Mouse (Mus musculus) right cerebral cortex, postnatal 4 days (tissue): ENCODE data around the gene B4galnt3.

ENCODE experiments used
- DNase-seq: peaks from one replicate; pipeline ENCODE4 v3.0.0-alpha.2; 2022

Gene B4galnt3

DNA sequence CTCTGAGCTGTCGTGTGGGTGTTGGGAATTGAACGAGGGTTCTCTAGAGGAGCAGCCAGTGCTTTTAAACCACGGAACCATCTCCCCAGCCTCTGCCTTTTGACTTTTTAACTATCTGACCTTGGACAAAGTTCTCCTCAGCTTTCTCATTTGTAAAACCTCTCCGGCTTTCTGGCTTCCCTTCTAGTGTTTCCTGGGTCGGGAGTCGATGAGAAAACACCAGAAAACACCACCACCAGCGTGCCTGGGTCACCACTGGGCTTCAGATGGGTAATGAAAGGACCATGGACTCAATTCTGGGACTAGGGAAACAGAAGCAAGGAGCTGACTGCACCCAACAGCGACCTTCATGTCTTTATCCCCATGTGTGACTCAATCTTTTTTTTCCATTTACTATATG, 20.2 kb downstream of the B4galnt3 start:
- DNase-seq = no peak

DNA sequence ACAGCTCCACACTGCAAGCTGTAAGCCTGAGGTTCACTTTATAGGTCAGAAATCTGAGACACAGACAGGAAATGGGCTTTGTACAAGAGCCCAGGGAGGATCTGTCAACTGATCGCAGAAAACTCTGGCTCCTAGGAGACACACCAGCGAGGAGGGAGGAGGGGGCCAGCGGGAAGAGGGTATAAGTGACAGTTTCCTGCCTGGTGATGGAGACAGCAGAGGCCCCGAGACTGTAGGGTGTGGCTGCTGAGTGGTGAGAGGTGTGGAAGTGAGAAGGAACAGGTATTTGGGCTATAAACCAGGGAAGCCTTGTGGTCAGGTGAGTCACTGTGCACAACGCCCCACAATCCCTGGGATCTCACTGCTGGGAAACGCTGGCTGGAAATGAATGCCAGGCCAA, 30.2 kb downstream of the B4galnt3 start:
- DNase-seq = no peak

DNA sequence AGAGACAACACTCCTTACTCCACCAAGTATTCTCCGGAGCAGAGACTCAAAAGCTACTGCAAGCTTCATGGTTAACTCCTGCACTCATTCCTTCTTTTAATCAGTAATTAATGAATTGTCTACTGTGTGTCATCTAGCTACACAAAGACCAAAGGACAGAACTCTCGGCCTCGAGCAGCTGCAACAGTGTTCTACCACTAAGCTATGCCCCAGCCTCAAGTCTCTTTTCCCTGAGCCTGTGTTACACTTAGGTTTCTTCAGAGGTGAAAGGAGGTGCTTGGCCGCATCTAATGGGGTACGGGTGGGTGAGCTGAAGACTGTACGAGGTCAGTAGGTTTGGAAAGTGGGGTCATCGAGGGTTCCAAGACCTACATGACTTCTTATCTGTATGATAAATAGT, 30.8 kb downstream of the B4galnt3 start:
- no peak for DNase-seq

DNA sequence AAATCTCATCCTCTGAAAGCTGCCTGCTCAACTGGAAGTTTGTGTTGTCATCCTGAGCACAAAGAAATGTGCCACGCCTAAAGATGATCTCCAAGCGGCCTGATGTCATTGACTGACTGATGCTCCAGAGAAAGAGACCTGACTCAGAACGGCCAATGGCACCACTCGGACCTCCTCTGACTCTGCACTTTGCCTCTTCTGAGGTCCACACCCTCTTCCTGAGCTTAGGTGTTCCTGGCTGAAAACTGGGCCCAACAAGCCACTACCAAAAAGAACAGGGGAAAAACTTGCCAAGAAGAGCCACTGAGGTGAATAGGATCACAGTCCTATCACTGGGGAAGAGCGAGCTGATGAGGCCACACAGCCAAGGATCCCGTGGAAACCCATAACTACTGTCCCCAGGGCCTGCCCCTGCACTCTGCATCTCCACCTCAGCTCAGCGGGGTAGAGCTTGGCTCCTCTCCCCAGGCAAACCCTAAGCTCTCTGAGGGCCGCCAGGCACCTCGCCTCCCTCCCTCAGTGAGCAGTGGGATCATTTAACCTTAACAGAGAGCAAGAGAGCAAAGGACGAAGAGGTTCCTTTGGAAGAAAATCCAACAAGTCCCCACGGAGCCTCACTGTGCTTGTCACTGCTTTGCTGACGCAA, 31.4 kb downstream of the B4galnt3 start:
- DNase-seq = no peak

DNA sequence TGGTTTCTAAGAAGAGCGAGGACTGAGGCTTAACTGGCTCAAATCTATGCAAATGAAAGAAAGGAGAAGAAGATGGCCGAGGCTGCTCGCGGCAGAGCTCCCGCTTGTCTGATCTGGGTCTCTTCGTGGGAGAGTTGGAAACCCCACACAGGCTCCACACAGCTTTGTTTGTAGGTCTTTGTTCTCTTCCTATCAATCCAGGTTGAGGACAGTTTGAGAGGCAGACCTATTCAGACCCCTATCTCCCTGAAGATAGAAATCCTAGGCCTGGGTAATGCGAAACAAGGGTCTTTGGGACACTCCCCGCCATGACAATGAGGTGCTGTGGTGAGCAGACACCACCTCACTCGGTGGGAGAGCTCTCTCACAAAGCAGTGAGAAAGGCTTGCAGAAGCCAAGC, 34.9 kb downstream of the B4galnt3 start:
- no peak for DNase-seq

DNA sequence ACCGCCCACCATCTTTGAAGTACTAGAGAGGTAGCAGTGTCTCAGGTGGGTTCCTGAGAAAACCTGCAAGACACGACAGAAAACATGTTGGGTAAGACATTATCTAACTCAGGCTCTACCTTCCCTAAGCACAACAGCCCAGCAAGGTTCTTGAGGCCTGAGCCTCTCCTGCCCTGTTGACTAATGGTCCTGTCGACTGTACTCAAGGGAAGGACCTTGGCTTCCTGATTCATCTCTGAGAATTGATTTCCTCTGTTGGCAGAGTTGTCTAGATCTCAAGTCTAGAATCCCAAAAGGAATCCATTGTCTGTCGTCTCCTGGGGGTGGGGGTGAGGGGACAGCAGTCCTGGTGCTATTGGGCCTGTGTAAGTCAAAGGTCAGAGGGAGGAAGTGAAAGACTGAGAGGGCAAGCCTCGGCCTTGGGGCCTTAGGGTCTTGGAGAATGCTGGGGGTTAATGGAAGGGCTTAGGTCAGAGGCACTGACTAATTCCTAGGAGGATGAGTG, 37.9 kb downstream of the B4galnt3 start:
- DNase-seq = no peak

DNA sequence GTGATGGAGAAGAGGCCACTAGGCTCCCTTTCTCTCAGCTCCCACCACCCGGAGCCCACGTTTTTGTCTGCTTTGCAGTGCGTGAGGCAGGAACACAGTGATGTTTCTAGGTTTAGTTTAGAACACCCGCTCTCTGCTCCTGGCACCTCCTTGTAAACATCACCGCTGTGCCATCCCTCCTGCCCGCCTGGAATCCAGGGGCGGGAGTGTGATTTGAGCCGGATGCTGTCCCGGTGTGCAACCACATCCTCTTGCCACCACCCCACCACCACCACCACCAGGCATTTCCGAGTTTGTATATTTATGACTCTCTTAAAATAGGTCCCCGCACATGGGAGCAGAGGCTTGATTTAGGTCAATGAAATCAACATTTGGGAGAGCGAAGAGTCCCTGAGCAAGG, 38.7 kb downstream of the B4galnt3 start:
- DNase-seq = no peak

DNA sequence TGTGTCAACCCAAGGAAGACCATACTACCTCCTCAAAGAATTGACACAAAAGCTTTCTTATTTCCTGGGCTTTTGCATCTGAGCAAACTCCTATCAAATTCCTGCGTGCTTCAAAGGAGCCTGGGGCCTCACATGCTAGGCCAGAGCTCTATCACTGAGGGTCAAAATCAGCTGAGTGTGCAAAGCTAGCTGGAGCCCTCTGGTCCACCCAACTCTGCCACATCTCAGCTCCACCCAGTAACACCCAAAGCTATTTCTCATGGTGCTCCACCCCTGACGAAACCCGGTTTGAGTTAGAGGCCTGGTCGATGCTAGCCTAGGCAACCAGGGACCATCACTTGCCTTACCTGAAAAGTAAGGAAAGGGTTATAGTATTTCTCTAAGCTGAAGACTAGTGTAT, 39.2 kb downstream of the B4galnt3 start:
- no peak for DNase-seq

DNA sequence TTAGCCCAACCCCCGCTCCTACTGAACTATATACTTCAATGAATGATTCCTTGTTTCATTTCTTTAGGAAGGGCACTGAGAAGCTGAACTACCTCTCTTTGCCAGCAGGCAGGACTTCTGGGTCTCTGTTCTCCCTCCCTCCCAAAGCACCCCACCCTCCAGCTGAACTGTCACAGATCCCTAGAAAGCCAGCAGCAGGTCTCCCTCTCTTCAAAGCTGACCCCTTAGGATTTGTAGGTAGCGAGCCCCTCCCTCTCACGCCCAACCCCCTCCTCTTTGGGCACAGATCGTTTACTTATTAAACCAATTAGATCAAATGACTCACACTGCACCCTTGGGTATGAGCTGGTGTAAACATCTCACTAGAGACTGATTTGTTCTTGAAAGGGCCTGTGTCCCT, 39.7 kb downstream of the B4galnt3 start:
- DNase-seq = no peak

DNA sequence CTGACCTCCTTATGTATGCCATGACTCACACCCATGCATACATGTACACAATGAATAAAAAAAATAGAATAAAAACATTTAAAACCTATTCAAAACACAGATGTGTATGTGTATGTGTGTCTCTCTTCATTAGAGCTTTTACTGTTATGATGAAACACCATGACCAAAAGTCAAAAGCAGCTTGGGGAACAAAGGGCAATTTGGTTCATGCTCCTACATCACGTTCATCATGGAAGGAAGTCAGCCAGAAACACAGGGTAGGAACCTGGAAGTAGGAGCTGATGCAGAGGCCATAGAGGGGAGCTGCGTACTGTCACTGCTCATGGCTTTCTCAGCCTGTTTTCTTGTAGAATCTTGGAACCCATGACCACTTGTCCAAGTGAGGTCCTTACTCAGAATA, 41.6 kb downstream of the B4galnt3 start:
- no peak for DNase-seq

DNA sequence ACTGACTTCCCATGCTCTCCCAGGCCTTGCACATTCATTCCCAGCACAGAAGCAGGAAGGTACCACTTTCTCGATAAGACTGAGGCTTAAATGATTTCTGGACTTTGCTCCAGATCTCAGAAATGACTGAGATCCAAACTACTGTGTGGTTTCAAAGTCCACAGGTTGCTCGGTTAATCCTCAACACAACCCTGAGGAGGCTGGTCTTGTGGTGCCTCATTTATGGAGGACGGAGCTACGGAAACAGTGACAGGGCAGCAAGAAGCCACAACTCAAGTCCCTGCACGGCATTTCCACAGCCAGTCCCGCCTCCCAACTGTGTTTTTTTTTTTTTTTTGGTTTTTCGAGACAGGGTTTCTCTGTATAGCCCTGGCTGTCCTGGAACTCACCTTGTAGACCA, 43.3 kb downstream of the B4galnt3 start:
- no peak for DNase-seq

DNA sequence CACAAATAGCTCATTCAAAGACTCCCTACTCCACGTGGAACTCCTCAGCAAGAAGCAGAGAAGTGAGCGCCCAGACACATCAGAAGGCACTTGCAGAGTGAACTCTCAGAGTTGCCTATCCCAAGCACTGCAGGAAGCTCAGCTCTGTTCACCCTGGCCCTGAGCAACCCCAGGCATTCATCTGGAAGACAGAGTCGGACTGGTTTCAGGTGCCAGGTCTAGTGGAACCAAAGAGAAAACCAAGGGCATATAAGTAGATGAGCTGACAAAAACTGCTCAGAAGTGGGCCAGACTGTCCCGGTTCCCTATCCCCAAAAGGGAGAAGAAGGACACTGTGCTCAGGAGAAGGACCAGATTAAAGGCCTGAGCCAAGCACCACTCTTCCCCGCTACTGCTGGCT, 44.5 kb downstream of the B4galnt3 start:
- no peak for DNase-seq

DNA sequence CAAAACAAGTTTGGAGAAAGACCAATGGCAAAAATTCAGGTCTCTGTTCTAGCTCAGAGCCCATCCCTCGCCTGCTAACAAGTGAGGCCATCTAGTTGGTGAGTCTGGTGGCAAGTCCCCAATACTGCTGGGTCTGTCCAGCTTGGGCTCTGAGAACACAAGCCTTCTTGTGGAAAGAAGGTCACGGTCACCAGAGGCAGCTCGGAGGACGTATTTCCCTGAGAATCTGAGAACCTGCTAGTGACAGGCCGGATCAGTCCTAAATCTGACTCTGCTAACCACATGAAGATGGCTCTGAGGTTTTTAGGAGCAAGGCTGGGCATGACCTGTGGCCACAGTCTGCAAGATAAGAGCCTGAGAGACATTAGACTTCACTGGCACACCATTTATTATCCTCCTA, 47.7 kb downstream of the B4galnt3 start:
- DNase-seq = no peak

DNA sequence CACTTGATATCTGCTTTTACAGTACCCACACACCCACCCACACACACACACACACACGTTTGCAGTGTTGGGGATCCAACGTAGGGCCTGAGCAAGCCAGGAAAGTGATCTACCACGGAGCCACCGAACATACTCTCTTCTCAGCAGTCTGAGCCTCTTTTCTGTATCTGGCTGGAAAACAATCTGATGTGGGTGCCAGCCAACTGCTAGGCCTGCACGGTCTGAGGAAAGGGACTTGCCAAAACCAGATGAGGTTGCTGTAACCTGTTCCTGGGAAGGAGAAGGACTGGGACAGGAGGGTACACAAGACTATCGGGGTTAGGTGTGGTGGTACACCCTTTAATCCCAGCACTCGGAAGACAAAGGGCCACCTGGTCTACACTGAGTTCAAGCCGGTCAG, 51.1 kb downstream of the B4galnt3 start:
- DNase-seq = no peak

DNA sequence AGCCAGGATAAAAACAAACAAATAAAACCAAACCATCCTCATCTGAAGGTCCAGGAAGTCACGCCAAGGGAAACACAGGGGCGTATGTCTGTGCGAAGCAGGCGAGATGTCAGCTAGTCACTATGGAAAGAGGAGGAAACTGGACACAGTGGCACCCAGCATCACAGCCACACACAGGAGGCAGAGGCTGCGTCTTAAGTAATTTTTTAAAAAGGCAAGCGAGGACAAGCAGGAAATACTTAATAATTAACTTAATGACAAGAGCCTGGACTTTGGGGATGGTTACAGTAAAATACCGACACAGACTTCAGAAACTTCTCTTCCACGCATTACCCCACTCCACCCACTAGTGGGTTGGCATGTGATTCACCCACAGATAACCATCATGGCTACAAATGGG, 51.8 kb downstream of the B4galnt3 start:
- DNase-seq = no peak

DNA sequence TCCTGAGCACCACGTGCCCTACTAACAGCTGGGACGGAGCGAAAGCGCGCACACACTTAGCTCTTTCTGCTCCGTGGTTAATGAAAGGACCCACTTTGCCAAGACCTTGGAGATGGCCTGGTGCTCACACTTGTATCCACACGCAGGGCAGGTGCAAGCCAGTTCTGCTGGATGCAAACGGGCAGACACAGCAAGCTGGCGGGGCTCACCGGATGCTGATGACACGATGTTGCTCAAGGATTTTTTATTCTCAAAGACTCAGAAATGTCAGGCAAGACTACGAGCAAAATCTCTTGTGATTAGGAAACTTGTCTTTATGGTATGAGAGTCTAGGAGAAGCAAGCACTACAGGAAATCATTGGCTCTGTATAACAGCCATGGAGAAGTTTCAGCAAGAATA, 52.9 kb downstream of the B4galnt3 start:
- no peak for DNase-seq

DNA sequence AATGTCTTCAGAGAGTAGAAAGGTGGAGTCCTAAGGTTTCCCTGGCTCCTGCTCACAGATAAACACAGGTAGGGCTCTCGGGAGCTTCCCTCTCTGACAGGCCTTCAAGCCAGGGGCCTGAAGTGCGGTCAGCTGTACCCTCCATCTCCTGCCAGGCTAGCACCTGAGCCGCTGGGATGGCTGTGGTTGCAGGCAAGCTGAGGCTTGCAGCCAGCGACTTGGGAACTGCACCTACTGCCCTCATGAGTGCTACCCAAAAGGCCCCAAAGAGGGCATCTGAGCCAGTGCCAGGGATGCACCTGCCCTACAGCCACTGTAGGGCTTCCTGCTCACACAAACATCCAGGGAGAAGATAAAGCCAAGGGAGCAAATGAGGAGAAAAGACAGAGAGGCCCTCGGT, 53.9 kb downstream of the B4galnt3 start:
- DNase-seq = no peak

DNA sequence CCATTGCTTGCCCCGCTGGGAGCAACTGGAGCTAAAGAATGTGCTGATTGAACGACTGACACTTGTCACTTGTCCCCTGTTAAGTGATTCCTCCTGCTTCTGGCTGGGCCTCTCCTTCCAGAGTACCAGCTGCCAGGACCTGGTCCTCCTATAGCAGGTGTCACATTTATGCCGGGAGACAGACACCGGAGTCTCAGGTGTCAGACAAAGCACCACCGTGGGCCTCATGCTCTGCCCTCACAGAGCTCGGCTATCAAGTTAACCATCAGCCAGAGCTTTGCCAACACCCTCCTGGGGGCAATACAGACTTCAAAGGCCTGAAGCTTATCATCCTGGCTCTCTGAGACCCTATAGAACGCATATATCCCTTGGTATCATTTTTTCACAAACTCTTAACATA, 58.5 kb downstream of the B4galnt3 start:
- no peak for DNase-seq

DNA sequence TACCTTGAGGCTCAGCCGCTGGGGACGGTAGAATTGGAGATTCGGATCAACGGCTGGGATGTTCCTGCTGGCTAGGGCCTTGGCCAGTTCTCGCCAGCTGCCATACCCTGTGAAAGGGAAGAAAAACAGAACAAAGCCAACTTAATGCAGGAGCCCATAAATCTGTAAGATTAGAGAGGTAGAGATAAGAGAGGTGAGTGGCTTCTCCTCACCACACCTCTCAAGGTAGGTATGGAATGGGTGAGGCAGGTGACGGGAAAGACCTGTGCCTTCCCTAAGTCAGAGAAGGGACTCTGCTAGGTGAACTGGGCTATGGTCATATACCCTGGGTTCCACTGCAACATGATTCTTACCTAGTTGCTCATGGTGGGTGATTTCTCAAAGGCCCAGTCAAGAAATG, 61.5 kb downstream of the B4galnt3 start:
- no peak for DNase-seq

DNA sequence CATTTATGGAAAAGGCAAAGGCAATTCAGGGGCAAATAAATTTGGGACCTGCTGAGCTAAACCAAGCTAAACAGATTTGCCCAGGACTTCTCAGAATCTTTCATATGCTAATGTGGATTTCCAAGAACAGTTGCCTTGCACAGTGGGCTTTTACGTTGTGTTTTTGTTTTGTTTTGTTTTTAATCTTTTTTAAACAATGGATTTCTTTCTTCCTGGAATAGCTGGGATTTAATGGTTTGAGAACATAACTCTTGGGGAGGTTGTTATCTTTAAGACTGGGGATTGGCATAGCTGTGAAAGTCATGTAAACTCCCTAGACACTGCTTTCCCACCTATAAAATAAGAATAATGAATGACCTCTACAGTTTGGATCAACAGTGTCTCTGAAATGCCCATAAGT, 63.9 kb downstream of the B4galnt3 start:
- no peak for DNase-seq

DNA sequence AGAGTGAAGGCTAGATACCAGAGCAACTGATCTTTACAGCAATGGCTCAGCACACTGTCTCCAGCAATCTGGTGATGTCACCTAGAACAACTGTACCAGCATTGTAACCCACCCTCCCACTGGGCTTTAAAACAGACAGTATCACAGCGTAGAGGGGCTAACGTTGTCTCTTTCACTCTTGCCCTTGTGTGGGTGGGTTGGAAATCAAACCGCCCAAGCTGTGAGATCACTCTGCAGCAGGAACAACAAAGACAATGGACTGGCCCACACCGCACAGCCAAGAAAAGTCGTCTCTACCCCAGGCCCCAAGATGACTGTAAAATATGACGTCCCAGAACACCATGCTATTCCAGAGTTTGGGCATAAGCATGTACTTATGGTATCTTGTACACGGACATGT, 64.6 kb downstream of the B4galnt3 start:
- DNase-seq = no peak

DNA sequence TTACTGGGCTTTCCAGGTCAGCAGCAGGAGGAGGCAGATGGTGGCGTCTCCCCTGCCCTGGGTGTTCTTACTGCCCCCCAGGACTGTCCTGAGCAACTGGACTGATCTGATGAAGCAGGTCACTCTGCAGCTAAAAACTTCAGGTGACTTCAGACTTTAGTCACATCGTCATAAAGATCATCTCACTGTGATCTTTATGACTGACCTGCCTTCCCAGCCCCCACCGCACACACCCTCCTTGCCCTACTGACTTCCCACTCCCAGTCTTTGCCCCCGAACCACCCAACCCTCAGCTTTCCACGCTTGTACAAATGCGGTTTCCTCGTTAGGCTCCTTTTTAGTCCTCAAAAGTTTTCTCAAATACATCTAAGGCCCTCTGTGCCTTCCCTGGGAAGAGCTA, 67.3 kb downstream of the B4galnt3 start:
- DNase-seq = no peak

DNA sequence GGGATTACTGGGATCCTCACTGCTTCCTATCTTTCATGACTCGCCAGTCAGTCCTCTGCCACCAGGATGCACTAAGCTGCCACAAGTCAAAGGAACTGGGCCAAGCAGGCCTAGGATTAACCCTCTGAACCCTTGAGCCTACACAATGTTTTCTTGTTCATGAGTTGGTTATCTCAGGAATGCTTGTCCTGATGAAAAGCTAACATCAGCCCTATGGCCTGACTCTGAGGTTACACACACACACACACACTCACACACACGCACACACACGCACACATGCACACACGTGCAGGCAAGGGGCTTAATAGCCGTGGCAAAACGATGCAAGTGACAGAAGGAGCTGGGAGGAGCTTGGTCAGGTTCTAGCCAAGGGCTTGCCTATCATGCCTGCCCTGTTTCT, 69.0 kb downstream of the B4galnt3 start:
- no peak for DNase-seq

DNA sequence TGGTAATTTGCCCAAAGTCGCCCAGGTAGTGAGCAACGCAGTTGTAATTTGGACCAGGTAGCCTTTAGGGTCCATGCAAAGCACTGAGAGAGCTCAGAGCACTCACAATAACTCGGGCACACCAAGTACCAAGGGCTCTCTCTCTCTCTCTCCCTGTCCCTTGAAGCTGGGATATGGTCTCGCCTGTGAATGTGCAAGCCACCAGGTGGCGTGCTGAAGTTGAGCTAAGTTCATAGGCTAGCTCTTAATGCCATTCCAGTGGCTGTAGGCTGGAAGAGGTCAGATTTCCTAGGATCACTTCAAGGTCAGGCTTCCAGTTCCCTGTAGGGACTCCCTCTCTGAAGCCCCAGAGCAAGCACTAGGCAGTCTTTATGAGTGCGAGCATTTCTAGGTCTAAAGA, 71.7 kb downstream of the B4galnt3 start:
- DNase-seq = peak; percentile 29

DNA sequence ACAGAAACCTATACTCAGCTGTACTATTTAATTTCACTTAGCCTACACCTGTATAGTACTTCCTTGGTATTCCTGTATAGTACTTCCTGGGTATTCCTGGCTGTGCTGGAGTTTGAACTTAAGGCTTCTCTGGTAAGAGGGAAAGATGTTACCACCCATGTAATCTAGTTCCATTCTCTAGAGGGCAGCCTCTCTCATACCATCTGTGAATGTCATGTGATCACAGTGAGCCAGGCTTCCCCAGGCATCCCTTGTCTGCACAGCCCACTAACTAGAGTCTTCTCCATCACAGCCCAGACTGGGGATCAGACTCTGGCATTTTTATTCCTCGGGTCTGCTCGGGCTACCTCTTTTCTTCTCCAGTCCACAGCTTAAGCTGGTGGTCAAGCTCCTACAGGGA, 75.1 kb downstream of the B4galnt3 start:
- DNase-seq = no peak

DNA sequence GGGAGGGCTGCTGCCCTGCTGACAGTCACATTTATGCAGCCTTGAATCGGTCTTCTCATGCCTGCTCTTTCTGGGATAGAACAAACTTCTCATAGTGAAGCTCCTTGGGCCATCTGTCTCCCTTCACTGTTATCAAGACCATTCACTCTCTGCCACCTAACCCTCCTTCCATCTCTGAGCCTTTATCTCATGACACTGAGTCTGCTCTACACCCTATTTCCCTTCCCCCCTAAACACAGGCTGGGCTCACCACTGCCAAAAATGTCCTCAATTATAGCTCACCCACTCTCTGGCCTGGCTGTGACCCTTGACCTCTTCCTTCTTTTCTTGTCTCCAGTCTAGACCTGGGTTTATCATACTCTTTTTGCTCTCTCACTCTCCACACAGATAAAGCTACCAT, 77.7 kb downstream of the B4galnt3 start:
- DNase-seq = no peak
